Mouse (Mus musculus) layer of hippocampus, postnatal 14 days (tissue): ENCODE results near the gene Dppa2. TPM values are rescaled to one million over a fixed set of nuclear protein-coding genes. Genes with fewer than 3 reads are reported as not detected.
"Not testable (repeated sequence)": the region's sequence is repeated elsewhere in the genome, so short reads cannot be mapped to it uniquely, and the experiment has no call there.

Experiments
- DNase-seq, 2 experiments: peaks; one replicate each; pipeline ENCODE4 v3.0.0; 2021 to 2022; ENCODE audit warnings: low spot score in 2 of 2, mixed read lengths in 1 of 2
- long read RNA-seq, 2 experiments: library from polyadenylated mRNA; stranded (forward); transcript quantifications; one replicate each; pipeline ENCODE4 v2.0.0; 2021
- total RNA-seq, 2 experiments: library from RNA; stranded (reverse); gene quantifications; 2 replicates each; pipeline ENCODE4 v1.2.3; 2021

Gene Dppa2
- not detected for total RNA-seq
- long read RNA-seq, experiment 1, result 0 reads
- long read RNA-seq, experiment 2, result 0 reads

GRCm38 (mm10) chr16:48303509-48303908 is at the start of gene Dppa2:
Dppa2 (plus strand) TSS chr16:48303908.
- no peak for DNase-seq

GRCm38 (mm10) chr16:48254584-48254983 is 49.1 kb upstream of the Dppa2 start:
- DNase-seq, result no peak

DNA sequence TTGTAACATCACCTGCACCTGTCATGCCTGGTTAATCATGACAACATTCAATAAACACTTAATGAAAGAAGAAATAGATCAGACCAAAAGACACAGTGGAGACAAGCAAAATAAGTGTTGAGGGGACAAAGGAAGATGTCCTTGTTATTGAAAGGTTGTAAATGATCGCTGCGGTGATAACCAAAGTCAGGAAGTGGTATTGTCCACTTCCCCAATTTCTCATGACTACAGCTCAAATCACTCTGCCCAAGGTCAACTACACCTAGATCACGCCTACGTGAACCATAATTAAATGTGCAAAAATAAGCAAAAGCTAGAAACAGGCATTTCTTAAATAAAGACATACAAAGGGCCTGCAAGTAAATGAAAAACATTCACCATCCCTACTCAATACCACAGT is 44.2 kb upstream of the Dppa2 start:
- no peak for DNase-seq

- DNase-seq, result no peak
Measured at GRCm38 (mm10) chr16:48262901-48263300, 40.8 kb upstream of the Dppa2 start.

- no peak for DNase-seq
Measured at GRCm38 (mm10) chr16:48265856-48266255, 37.9 kb upstream of the Dppa2 start.

DNA sequence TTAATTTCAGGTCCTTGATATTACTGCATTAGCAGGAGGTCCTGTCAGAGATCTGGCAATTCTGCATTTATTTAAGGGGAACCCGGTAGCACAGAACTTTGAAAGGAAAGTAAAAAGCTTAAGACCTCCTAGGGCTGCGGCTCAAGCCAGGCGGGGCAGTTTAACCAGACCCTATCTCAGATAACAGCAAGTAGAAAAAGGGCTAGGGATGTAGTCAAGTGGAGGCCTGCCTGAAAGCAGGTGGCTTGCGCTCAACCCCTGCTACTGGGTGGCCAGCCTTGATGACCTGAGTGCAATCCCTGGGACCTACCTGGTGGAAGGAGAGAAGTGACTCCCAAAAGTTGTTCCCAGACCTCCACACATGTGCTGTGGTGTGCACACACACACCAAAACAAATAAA is 26.8 kb upstream of the Dppa2 start:
- no peak for DNase-seq

DNA sequence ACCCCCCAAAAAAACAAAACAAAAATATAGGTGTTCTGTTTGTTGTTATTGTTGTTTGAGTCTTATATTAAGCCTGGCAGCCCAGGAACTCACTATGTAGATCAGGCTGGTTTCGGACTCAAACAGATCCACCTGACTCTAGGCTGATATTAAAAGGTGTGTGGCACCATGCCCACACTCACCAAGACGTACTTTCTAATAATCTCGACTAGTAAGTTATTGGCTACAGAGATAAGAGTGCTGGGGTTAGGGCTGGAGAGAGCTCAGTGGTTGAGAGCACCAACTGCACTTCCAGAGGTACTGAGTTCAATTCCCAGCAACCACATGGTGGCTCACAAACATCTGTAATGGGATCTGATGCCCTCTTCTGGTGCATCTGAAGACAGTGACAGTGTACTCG is 22.8 kb upstream of the Dppa2 start:
- no peak for DNase-seq

- no peak for DNase-seq
Measured at GRCm38 (mm10) chr16:48282801-48283200, 20.9 kb upstream of the Dppa2 start.

DNA sequence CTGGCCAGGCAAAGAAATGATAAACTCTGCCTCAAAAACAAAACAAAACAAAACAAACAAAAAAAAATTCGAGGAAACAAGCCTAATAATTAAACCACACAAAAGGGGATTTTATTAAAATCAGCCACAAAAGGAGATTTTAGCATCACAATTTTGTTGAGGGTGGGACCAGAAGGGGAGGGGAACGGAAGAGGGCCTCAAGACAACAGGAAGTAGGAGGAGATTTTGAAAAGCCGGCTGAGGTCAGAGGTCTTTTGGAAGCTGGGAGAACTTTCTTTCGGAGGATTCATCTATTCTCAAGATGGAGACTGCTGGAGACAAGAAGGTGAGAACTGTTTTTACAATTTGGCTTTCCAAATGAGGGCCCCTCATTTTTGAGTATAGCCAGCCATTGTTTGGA is 20.2 kb upstream of the Dppa2 start, which contains the start of gene Dppa4:
TSS of gene Dppa4 (plus strand) at position 217 of the 400 bp plus-strand sequence.
- no peak for DNase-seq

DNA sequence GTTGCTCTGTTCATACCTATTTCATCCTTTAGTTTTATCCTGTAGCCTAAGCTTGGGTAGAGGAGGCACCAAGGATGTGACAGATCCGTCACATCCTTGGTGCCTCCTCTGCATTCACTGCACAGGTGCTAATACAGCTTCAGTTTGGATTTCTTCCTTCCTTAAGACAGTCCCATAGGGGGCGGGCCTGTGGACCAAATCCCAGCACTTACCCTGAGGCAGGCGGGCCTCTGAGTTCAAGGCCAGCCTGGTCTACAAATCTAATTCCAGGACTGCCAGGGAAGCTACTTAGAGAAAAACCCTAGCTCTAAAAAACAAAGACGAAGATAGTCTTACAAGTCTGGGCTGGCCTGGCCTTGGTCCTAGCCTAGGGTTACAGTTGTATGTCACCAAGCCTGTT is 18.2 kb upstream of the Dppa2 start:
- DNase-seq, result no peak

DNA sequence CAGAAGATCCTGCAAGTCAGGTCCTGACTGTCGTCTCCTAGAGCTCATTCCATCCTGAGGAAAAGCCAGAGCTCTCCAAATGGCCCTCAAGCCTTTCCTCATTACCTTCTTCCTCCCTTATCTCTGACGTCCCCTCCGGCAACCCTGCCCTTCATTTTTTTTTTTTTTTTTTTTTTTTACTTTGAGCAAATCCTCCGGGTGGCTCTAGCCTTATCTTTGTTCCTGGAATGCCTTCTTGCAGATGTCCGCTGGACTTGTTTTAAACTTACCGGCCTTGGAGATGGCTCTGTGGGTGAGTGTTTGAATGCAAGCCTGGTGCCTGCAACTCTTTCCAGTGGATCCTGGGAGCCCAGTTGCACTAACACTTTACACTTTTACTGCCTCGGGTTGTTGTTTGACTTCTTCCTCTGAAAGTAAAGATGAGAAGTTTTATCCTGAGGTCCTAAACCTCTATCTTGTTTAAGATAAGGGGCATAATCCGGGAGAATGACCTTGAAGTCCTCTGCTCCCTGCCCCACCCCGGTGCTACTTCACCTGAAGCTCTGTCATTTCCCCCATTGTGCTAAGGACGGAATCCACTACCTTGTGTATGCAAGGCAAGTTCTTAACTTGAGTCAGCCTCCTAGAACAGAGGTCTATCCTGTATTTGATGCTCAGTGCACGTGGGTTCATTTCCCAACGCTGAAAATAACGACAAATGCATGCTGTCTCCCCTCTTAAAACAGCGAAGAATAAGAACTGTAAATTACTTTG is 6.1 kb upstream of the Dppa2 start:
- no peak for DNase-seq

DNA sequence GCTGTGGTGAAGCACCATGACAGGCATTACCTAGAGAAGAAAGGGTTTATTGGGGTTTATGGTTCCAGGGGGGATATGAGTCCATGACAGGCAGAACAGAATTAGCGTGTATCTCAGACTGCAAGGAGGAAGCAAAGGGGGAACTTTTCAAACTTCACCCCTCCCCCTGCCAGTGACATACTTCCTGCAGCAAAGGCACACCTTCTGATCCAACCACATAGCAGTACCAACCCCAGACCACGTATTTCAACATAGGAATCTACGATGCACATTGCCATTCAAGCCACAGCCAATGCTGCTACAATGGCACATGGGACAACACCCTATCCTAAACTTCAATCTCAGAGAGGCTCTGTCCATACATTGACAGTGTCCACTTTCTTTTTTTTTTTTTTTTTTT is 3.8 kb upstream of the Dppa2 start:
- DNase-seq, result no peak

- no peak for DNase-seq
Measured at GRCm38 (mm10) chr16:48303983-48304382, 275 bp downstream of the Dppa2 start.

DNA sequence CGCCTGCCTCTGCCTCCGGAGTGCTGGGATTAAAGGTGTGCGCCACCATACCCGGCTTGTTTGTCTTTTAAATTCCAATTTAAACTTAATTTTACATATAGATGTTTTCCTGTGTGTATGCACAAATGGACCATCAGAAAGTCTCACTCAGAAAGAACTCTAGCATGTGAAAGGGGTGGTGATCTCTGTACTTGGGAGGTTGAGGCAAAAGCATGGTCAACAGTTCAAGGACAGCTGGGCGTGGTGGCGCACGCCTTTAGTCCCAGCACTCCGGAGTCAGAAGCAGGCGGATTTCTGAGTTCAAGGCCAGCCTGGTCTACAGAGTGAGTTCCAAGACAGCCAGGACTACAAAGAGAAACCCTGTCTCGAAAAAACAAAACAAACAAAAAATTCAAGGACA is 5.2 kb downstream of the Dppa2 start:
- DNase-seq, result not testable (repeated sequence)

DNA sequence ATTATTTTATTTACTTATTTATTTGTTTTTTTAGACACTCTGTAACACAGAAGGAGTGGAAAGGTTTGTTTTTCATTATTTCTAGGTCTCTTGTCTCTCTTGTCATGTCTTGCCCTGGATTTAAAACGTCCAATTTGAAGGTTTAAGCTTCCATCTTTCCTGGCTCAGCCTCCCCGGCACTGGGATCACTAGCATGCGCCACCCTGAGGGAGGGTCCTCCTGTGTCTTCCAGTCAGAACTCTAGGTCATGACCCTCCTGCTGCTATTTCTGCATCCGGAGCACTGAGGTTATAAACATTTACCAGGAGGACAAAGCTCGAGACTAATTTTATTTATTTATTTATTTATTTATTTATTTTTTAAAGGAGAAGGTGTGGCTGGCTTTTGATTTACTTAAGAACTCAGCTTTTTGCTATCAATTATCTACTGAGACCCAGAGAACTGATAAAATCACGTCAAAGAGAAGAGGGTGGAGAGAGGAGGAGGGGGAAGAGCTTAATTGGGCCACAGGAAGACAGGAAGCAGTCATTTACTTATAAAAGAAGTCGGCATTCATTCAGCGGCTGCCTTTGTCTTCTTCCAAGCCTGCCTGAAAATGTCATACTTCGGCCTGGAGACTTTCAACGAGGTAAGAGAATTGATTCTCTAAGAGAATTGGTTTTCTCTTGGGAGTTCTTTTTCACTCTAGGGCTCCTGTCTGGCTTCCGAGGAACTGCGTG is 6.4 kb downstream of the Dppa2 start:
- no peak for DNase-seq

- DNase-seq, result peak in 1 of 2 experiments; percentile 1
Measured at GRCm38 (mm10) chr16:48315294-48315693, 11.6 kb downstream of the Dppa2 start.

DNA sequence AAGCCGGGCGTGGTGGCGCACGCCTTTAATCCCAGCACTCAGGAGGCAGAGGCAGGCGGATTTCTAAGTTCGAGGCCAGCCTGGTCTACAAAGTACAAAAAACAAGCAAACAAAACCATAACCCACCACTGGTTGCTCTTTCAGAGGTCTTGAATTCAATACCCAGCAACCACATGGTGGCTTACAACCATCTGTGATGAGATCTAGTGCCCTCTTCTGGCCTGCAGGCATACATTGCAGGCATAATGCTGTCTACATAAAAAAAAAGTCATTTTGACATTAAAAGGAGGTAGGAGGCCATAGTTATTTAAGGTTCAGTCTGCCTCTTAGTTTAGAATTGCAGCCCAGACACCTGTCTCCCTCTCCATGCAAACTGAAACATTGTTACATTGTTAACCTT is 17.1 kb downstream of the Dppa2 start:
- DNase-seq, result no peak

- DNase-seq, result no peak
Measured at GRCm38 (mm10) chr16:48323133-48323532, 19.4 kb downstream of the Dppa2 start.

DNA sequence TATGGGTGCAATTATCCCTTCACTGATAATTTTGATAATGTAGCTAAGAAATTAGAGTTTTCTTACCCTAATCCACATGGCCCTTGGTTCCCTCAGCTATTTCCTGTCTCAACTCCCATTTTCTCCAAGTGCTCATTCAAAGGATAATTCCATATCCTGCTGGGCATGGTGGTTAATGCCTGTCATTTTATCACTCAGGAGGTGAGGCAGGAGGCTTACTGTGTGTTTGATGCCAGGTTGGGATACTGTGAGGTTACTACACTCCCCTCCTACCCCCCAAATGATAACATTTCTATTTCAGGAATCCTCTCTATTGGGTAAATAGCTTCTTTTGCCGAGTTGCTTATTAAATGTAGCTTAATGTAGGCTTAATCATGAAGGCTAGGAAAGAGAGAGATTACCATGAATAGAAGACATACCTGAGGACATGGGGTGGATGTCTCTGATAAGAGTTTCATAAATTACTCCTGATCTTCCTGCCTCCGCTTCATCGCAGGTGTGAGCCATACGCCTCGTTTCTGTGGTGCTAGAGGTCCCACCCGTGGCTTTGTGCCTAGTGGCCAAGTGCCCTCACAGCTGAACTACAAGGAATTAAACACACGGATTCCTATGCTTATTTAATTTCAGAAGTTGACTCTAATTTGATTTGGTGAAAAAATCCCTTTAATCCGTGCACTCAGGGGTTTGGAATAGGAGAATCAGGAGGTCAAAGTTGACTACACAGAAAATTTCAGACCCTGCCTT is 20.1 kb downstream of the Dppa2 start:
- DNase-seq, result no peak

DNA sequence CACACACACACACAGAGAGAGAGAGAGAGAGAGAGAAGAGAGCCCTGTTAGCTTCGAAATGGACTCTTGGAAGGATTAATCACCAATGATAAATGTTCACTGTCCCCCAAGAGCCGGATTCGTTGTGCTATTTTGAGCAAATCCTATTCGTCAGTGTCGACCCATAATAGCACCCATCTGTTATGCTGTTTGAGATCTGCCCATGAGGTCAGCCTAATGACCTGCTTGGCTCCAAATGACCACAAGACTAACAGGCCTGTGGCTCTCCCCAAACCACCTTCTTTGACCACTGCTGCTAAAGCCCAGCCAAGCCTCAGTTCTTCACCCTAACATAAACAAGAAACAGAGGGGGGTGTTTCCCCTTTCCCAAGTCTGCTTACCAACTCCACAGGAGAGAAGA is 23.2 kb downstream of the Dppa2 start:
- DNase-seq, result no peak

- DNase-seq, result no peak
Measured at GRCm38 (mm10) chr16:48328420-48328819, 24.7 kb downstream of the Dppa2 start.

- DNase-seq, result no peak
Measured at GRCm38 (mm10) chr16:48331822-48332221, 28.1 kb downstream of the Dppa2 start.
